Mouse (Mus musculus) neural tube, embryonic 15.5 days (tissue): ENCODE measurements at regions not wholly inside any gene's neighbourhood (a gene's known extent, or its start where the extent isn't known, plus 50 kb on each side); places are given as distances from the start of the nearest gene placed in this dataset.

Experiments used
- ATAC-seq: fragments of 200-750 bp; cut with Nextera tagmentation; 2 replicates; pipeline ENCODE4 v1.8.0; 2017; ENCODE audit warnings: mild to moderate bottlenecking, moderate TSS enrichment, moderate library complexity; ENCODE audit not compliant: low FRiP score
- H3K27ac ChIP-seq: fragments of 300-500 bp; sonication (generic); replicated peaks from 2 replicates; pipeline ENCODE4 v1.5.1; 2015; ENCODE audit warnings: mild to moderate bottlenecking, inconsistent platforms
- H3K27me3 ChIP-seq: fragments of 300-500 bp; sonication (generic); replicated peaks from 2 replicates; pipeline ENCODE4 v1.6.1; 2015; ENCODE audit warnings: inconsistent platforms
- H3K36me3 ChIP-seq: fragments of 300-500 bp; sonication (generic); 2 replicates; pipeline ENCODE4 v1.6.1; 2015; ENCODE audit warnings: inconsistent platforms
- H3K4me1 ChIP-seq: fragments of 300-500 bp; sonication (generic); 2 replicates; pipeline ENCODE4 v1.6.1; 2015; ENCODE audit warnings: inconsistent platforms
- H3K4me2 ChIP-seq: fragments of 300-500 bp; sonication (generic); 2 replicates; pipeline ENCODE4 v1.6.1; 2015; ENCODE audit warnings: inconsistent platforms, mild to moderate bottlenecking, moderate library complexity
- H3K4me3 ChIP-seq: fragments of 300-500 bp; sonication (generic); replicated peaks from 2 replicates; pipeline ENCODE4 v1.5.1; 2015; ENCODE audit warnings: mild to moderate bottlenecking, inconsistent platforms
- H3K9ac ChIP-seq: fragments of 300-500 bp; sonication (generic); replicated peaks from 2 replicates; pipeline ENCODE4 v1.6.1; 2015; ENCODE audit warnings: mild to moderate bottlenecking, inconsistent platforms
- H3K9me3 ChIP-seq: fragments of 300-500 bp; sonication (generic); replicated peaks from 2 replicates; pipeline ENCODE4 v1.6.1; 2016; ENCODE audit warnings: inconsistent platforms
- WGBS: fragments of 180-500 bp; shearing (Covaris S2); methylation state at CpG from one replicate; pipeline ENCODE4 v1.1.7; 2015; ENCODE audit warnings: mixed read lengths; 5-methylcytosine and 5-hydroxymethylcytosine counted together

- no peak overlapping the region for H3K9ac ChIP-seq
- 88% methylated on average over 3 of the region's 3 CpGs for WGBS
- no peak overlapping the region for H3K4me2 ChIP-seq
- H3K27me3 ChIP-seq: no peaks in the 10 kb centered on the region
- H3K27ac ChIP-seq: no peak overlapping the region
- no peaks in the 10 kb centered on the region for H3K9me3 ChIP-seq
- H3K4me1 ChIP-seq: no peaks in the 10 kb centered on the region
- no peaks in the 10 kb centered on the region for H3K36me3 ChIP-seq
- ATAC-seq: no peak
- no peak overlapping the region for H3K4me3 ChIP-seq
Observed at GRCm38 (mm10) chr13:90325226-90325625, 235.8 kb upstream of the Xrcc4 start.

DNA sequence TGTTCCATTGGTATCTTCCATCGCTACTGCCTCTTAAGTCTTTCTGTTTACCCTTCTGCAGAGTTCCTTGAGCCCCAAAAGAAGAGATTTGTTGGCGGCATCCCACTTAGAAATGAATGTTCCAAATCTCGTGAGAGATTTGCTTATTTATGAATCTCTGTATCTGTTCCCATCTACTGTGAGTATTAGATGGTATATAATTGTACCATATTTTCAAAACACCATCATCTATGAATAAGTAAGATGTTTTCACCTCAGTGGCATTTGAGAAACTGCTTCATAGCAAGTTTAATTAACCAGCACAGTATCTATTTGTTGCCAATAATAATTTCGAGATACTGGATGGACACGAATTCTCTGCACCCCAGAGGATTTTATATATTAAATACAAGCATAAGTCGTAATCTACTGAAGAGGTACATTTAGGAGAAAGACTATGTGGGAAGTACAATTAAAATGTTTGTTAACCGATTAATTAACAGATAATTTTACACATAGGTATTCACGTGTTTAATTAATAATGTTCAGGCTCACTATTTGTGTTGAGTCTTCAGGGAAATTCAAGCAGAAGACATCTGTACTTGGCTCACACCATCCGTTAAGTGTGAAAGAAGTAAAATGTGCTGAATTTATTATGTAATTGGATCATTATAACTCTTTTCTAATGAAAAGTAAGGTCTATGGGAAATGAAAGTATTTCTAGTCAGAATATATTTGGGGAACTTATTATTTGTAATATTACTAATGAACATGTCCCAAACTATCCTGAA is 224.0 kb upstream of the Xrcc4 start:
- Histone ChIP-seq H3K4me3 (no peak overlapping the region), H3K27ac (no peak overlapping the region), H3K4me1 (no peaks in the 10 kb centered on the region), H3K27me3 (no peaks in the 10 kb centered on the region), H3K9ac (no peak overlapping the region), H3K4me2 (no peak overlapping the region), H3K9me3 (no peaks in the 10 kb centered on the region), H3K36me3 (no peaks in the 10 kb centered on the region)
- ATAC-seq: no peak
- 78% methylated on average over 9 of the region's 9 CpGs for WGBS

- H3K9ac ChIP-seq: no peak overlapping the region
- no peak overlapping the region for H3K4me3 ChIP-seq
- H3K9me3 ChIP-seq: no peaks in the 10 kb centered on the region
- H3K4me1 ChIP-seq: no peaks in the 10 kb centered on the region
- ATAC-seq: no peak
- H3K4me2 ChIP-seq: no peak overlapping the region
- H3K36me3 ChIP-seq: no peaks in the 10 kb centered on the region
- H3K27ac ChIP-seq: no peak overlapping the region
- no peaks in the 10 kb centered on the region for H3K27me3 ChIP-seq
Observed at GRCm38 (mm10) chr13:90310482-90310881, 221.1 kb upstream of the Xrcc4 start.

- H3K27ac ChIP-seq: no peak overlapping the region
- 79% methylated on average over 3 of the region's 3 CpGs for WGBS
- H3K27me3 ChIP-seq: no peaks in the 10 kb centered on the region
- H3K36me3 ChIP-seq: no peaks in the 10 kb centered on the region
- no peak overlapping the region for H3K4me3 ChIP-seq
- no peak overlapping the region for H3K9ac ChIP-seq
- H3K9me3 ChIP-seq: no peaks in the 10 kb centered on the region
- ATAC-seq: no peak
- no peak overlapping the region for H3K4me2 ChIP-seq
- no peaks in the 10 kb centered on the region for H3K4me1 ChIP-seq
Observed at GRCm38 (mm10) chr13:90300481-90300880, 211.1 kb upstream of the Xrcc4 start.

GRCm38 (mm10) chr13:90294648-90295007 is 205.2 kb upstream of the Xrcc4 start:
- WGBS: 79% methylated on average over 5 of the region's 5 CpGs
- no peak for ATAC-seq

DNA sequence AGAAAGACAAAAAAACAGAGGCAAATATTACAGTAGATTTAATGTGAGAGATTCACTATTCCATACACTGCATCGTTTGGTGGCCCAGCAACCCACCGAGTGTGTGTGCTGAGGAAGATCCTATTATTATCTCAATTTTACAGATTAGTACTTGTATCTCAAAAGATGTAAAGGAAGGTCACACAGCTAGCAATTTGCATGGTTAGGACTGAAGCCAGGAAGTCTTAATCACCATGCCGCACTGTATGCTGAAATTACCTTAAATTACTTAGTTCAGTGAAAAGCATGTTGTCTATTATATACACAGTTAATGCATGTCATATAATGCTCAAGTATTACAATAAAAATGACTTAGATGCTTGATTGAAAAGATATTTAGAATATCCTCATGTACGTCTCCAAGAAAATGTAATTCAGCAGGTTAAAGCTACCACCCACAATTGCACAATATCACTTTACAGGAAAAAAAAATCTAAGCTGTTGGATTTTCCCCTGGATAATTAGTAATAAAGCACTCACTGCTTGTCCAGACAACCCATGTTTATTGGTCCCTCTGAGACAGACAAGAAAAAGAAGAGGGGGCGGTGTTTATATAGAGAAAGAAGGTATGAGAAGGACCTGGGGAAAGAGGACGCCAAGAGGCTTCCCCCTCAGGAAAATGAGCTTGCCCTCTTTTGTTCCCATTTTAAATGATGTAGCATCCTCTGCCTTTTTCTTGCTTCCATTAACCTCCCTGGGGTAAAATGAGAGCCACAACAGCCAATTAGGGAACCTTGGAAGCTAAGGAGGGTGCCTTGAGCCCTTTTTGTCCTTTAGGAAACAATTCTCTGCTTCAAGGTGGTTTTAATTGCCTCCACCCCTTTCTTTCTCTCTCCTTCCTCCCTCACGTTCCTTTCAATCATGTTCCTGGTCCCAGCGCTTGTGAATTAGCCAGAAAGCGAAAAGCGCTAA is 204.6 kb upstream of the Xrcc4 start:
- Histone ChIP-seq H3K27me3 (no peaks in the 10 kb centered on the region), H3K4me1 (peaks cover 10% of the 10 kb centered on the region; the same call in 1 of the 2 replicates), H3K36me3 (no peaks in the 10 kb centered on the region), H3K4me2 (0 out of 2 replicates have a peak overlapping the region, but pooled peaks have one; percentile 6), H3K4me3 (no peak overlapping the region), H3K27ac (no peak overlapping the region), H3K9ac (no peak overlapping the region), H3K9me3 (no peaks in the 10 kb centered on the region)
- ATAC-seq: 0 out of 2 replicates have a peak, but pooled peaks have one; percentile 31
- 45% methylated on average over 10 of the region's 10 CpGs for WGBS

More at GRCm38 (mm10) chr13:90294648-90295007, 205.2 kb upstream of the Xrcc4 start:
- H3K9ac ChIP-seq: no peak overlapping the region
- H3K27ac ChIP-seq: no peak overlapping the region
- H3K4me1 ChIP-seq: peaks cover 10% of the 10 kb centered on the region; the same call in 1 of the 2 replicates
- H3K27me3 ChIP-seq: no peaks in the 10 kb centered on the region
- H3K9me3 ChIP-seq: no peaks in the 10 kb centered on the region
- 0 out of 2 replicates have a peak overlapping the region, but pooled peaks have one; percentile 6 for H3K4me2 ChIP-seq
- no peak overlapping the region for H3K4me3 ChIP-seq
- no peaks in the 10 kb centered on the region for H3K36me3 ChIP-seq

DNA sequence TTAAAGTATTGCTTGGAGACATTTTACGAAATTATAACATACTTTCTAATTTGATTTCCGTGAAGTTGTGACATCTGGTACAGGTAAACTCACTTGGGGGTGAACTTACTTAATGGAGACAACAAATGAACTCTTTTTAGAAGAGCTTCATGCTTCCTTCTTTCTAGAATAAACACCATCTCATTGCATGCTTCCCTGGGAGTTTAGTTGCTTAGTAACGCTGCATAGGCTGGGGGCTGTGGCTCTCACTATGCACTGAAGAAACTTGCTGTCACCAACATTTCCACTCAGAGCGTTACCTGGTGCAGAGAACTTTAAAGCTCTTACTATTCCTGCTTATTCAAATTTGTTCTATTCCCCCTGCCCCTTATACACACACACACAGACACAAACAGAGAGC is 203.5 kb upstream of the Xrcc4 start:
- Histone ChIP-seq H3K9ac (no peak overlapping the region), H3K36me3 (no peaks in the 10 kb centered on the region), H3K4me3 (no peak overlapping the region), H3K4me1 (peaks cover 10% of the 10 kb centered on the region; the same call in 1 of the 2 replicates), H3K4me2 (no peak overlapping the region), H3K27ac (no peak overlapping the region), H3K9me3 (no peaks in the 10 kb centered on the region), H3K27me3 (no peaks in the 10 kb centered on the region)
- peak; percentile 76 for ATAC-seq
- WGBS: 38% methylated on average over 4 of the region's 4 CpGs

DNA sequence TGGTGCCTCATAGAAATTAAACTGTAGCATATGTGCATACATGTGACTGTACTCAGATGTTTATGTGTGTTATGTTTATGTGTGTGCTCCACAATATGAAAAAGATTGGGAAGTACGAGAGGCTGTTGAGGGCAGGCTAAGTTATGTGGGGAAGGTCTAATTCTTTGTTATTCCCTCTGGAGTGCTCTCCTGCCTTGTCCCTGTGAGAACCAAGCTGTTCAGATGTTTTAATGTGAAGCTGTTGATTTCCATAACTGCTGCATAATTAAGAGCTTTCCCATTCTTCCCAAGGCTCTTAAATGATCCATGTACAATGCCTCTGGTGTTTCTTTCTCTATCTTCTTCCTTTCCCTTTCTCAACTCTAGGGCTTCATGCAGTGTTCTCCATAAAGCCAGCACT is 202.7 kb upstream of the Xrcc4 start:
- H3K36me3 ChIP-seq: no peaks in the 10 kb centered on the region
- no peak overlapping the region for H3K27ac ChIP-seq
- H3K9me3 ChIP-seq: no peaks in the 10 kb centered on the region
- no peak overlapping the region for H3K4me2 ChIP-seq
- H3K4me3 ChIP-seq: no peak overlapping the region
- H3K27me3 ChIP-seq: no peaks in the 10 kb centered on the region
- ATAC-seq: no peak
- no peak overlapping the region for H3K9ac ChIP-seq
- 24% methylated on average over 1 of the region's 1 CpGs for WGBS
- H3K4me1 ChIP-seq: peaks cover 10% of the 10 kb centered on the region; the same call in 1 of the 2 replicates

GRCm38 (mm10) chr13:90280976-90281375 is 191.6 kb upstream of the Xrcc4 start:
- Histone ChIP-seq H3K4me3 (no peak overlapping the region), H3K27ac (no peak overlapping the region), H3K9ac (no peak overlapping the region), H3K9me3 (no peaks in the 10 kb centered on the region), H3K27me3 (no peaks in the 10 kb centered on the region), H3K4me2 (no peak overlapping the region), H3K36me3 (no peaks in the 10 kb centered on the region), H3K4me1 (no peaks in the 10 kb centered on the region)
- ATAC-seq: no peak

DNA sequence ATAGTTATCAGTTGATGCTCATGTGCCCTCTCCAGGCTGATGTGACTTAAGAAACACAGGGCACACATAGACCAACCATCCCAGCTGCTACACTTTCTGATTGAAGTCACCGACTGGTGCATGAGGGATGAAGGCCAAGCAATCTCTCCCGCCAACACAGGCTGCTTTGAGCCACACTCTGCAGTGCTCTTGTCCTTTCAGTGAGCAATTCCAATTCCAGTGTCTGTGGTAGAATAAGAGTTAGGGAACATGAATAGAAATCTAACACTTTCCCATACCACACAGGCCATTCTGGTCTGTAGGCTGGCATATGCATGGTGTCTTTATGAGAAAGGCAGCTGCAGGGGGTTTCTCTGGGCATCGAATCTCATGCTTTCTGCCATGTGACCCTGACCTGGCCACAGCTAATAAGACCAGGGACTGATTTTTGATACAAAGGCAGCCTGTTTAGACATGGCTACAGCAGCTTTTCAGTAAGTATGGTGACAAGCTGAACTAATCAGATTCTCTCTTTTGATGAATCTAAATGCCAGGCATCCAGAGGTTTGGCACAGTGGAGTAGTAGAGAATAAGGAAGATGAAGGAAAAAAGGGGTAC is 190.5 kb upstream of the Xrcc4 start:
- H3K9ac ChIP-seq: no peak overlapping the region
- no peak overlapping the region for H3K4me3 ChIP-seq
- H3K36me3 ChIP-seq: no peaks in the 10 kb centered on the region
- no peaks in the 10 kb centered on the region for H3K9me3 ChIP-seq
- ATAC-seq: peak; percentile 74
- no peaks in the 10 kb centered on the region for H3K4me1 ChIP-seq
- H3K27me3 ChIP-seq: no peaks in the 10 kb centered on the region
- no peak overlapping the region for H3K27ac ChIP-seq
- 45% methylated on average over 3 of the region's 3 CpGs for WGBS
- H3K4me2 ChIP-seq: no peak overlapping the region

GRCm38 (mm10) chr13:90279355-90279754 is 189.9 kb upstream of the Xrcc4 start:
- Histone ChIP-seq H3K4me1 (no peaks in the 10 kb centered on the region), H3K4me2 (no peak overlapping the region), H3K27ac (no peak overlapping the region), H3K9me3 (no peaks in the 10 kb centered on the region), H3K27me3 (no peaks in the 10 kb centered on the region), H3K9ac (no peak overlapping the region), H3K36me3 (no peaks in the 10 kb centered on the region), H3K4me3 (no peak overlapping the region)
- peak; percentile 50; the same call in 1 of the 2 replicates for ATAC-seq
